Mouse (Mus musculus): ENCODE results near the gene Timm50. TPM values are rescaled to one million over a fixed set of nuclear protein-coding genes. Genes with fewer than 3 reads are reported as not detected.
A peak's percentile ranks its signal among the peaks of the same experiment; 100 is the strongest.

Timm50 gene
- polyA plus RNA-seq, 1 experiment from 2014 or later: 116 TPM

DNA sequence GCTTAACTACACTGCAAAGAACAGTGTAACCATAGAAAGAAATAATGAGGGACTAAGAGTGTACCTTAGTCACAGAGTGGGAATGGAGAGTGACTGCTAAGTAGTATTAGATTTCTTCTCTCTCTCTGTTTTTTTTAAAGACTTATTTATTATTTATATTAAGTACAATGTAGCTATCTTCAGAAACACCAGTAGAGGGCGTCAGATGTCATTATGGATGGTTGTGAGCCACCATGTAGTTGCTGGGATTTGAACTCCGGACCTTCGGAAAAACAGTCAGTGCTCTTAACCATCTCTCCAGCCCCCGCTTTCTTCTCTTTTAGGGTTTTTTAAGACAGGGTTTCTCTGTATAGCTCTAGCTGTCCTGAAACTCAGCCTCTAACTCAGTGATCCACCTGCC is 14.6 kb upstream of the Timm50 start:
- DNase-seq (ENCODE audit: low spot score): no peak

GRCm38 (mm10) chr7:28325293-28325692 is 13.4 kb upstream of the Timm50 start:
- no peak for DNase-seq (ENCODE audit: low spot score)

DNA sequence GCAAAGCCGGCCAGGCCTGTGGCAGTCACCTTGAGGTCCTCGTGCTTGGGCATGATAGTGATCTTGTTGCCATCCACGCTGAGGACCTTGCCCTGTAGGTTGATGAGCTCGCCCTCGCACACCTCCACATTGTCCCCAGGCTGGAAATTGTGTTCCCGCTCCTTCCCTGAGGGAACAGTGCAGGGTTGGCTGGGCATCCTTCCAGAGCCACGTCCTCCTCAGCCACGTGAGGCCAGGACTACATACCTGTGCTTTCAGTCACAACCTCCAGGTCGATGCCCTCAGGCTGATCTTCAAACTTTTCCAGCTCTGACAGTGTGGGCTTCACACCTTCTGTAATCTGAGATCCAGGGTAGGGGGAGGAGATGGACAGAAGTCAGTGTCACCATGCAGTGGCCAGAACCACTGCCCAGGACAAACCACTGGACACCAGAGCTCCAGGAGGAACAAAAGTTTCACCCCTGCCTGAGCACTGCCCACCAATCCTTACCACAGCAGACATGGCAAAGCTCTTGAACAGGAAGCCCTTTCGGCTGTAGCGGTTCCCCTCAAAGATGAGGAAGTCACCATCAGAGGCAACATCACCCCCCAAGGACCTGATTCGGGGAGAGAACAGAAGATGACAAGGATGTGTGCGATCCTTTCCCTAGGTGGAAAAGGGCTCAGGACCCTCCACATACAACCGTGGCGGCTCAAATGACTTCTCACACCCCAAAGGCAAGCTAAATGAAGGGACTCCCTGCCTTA is 10.3 kb upstream of the Timm50 start:
- DNase-seq (ENCODE audit: low spot score): no peak

DNA sequence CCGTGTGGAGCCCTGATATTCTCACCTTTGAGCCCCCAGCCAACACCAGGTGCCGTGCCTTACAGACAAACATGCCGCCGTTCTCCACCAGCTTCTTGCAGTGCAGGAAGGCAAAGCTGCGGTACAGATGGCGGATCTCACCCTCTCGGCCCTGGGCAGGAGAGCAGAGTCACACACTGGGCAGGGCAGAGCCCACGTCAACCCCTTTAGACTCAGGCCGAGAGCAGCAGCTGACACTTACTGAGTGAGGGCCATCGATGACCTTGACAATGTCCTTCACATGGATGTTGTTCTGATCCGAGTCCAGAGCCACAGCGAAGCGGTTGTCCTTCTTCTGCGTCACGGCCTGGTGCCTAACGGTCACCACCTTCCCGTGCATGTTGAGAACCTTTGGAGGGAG is 6.8 kb upstream of the Timm50 start:
- no peak for DNase-seq (ENCODE audit: low spot score)

- DNase-seq (ENCODE audit: low spot score): no peak
Observed at GRCm38 (mm10) chr7:28318036-28318435, 6.2 kb upstream of the Timm50 start.

DNA sequence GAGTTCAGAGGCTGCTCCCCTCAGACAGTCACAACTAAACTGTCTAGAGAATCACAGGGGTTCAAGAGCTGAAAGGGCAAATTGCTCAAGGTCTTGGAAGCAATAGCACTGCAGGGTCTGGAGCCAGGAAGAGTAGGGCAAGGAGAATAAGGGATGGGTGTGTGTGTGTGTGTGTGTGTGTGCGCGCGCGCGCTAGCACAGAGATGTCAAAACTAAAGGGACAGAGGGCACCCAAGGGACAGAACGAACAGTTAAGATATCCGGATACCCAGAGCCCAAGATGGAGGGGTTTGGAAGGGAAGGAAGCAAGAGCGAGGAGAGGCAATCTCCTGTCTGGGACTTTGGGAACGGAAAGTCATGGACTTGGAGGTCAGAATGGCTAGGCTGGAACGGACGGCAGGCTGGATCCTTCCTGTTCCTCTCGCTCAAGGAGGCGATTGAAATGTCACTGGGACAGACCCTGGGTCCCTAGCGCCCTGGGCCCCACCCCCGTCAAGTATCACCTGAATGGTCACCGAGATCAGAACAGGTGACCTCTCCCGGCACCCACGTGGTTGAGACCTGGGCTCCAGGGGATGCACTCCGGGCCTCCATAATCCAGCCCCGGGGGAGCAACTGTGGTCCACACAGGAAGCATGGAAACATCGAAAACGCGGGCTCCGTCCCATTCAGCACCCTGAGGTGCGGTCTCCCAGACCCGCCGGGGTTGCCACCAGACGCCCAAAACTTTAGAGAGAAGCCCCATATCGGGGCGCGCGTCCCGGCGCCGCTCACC is 534 bp downstream of the Timm50 start:
- DNase-seq (ENCODE audit: low spot score): peak; percentile 8

DNA sequence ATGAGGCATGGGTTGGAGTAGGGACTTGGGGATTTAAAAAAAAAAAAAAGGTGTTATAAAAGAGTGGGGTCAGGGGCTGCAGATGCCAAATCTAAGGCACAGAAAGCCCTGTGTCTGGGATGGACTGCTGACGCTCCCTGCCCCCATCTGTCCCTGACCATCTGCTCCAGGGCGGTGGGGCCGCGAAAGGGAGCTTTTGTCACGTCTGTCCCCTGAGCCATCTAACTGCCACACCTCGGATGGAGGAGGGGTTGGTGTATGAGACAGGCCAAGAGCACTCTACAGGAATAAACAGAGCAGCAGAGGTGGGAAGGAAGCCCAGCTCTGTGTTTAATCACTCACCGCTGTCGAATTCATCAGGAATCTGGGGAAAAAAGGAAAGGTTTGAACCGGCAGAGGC is 2.1 kb downstream of the Timm50 start:
- DNase-seq (ENCODE audit: low spot score): no peak

DNA sequence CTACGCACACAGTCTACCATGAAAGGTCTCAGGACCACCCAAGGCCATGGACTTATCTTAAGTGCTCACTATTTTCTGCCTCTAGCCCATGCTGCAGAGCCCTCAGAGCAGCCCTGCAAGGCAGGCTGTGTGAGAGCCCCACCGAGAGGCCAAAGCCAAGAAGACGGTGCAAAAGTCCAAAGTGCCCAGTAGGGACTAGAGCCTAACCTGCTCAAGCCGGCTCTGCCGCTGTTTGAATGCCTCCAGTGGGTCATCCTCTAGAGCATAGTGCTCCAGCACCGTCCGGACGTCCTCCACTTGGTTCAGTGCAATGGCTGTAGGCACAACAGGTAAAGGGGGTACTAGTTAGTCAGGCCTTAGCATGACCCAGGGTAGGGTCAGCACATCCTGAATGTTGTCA is 5.7 kb downstream of the Timm50 start:
- no peak for DNase-seq (ENCODE audit: low spot score)

DNA sequence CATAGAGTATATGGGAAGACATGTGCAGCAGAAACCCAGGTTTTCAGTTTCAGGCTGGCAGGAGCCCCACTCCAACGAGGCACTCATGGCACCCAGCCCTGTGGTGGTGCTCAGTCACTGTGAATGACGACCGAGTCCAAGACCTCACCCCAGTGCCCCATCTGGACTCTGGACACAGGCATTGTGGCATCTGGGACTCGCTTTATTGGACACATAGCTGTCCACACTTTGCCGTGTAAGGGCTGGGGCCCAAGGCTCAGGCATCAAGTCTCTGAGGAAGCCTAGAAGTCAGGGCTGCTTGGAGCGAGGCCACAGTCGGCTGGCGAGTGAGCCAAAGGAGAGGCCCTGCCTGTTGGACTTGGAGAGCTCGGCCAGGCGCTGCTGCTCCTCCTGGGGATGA is 6.2 kb downstream of the Timm50 start:
- DNase-seq (ENCODE audit: low spot score): no peak

DNA sequence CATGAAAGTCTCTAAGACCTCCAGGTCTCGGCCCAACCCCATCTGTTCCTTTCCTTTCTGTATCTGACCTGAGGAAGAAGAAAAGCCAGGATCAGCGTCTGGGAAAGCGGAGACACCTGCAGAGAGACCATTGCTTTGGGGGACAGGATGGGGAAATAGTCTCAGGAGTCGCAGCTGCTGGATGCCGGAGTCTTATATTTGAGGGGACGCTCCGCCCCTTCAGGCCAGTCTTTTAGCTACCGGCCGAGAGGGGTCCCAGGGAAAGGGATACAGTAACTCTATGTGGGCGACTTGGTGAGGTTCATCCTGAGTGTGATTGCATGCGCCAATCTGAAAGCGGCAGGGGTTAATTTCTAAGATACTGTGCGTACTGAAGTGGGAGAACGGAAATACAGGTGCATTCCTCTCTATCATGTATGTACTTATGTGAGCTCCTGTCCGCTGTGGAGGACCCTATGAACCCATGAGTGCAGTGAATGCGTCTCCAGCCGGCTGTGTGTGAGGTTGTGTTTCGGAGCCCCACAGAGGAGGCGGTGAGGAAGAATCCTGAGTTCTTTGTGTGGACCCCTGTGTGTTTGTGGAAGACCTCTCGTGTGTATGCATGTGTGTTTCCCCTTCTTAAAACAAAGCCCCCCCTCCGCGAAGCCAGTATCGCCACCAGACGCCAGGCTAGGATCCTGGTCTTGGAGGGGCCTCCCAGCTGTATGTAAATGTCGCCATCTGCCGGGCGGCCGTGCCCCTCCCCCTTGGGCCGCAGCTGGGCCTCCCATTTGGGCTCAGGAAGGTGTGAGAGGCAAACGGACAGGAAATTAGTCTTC is 10.0 kb downstream of the Timm50 start, which contains the start of gene Dll3:
Gene Dll3 (minus strand): TSS at position 623 of the 818 bp plus-strand sequence.
- peak; percentile 29 for DNase-seq (ENCODE audit: low spot score)

DNA sequence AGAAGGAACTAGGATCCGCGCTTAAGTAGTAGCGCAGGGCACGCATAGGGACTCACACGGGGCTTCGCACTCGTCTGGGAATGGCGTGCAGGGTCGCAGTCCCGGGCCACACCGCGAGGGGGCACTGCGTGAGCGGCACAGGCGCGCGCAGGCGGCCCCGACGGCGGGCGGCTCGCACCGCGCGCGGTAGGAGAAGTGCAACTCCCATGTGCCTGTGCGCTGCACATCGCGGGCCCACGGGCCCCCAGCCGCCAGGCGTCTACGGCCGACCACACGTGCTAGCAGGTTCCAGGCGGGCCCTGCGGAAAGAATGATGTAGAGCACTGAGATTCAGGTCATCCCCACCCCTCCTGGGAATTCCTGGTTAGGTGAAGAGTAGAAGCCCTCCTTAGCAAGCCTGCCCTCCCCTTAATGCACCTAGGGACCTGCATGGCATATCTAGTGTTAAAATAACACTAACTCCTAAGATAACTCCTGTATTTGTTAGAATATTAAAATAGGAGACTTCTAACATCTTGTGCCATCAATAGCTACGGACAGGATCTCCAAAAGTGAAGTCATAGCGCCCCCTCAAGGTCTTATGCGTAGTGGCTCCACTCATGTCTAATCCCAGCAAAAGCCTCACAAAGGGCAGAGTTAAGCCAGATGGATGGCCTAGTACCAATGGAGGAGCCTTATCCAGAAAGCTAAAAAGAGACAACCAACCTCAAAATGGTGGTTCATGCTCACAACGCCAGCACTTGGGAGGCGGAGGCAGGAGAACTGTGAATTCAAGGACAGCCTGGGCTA is 12.8 kb downstream of the Timm50 start:
- peak; percentile 54 for DNase-seq (ENCODE audit: low spot score)

DNA sequence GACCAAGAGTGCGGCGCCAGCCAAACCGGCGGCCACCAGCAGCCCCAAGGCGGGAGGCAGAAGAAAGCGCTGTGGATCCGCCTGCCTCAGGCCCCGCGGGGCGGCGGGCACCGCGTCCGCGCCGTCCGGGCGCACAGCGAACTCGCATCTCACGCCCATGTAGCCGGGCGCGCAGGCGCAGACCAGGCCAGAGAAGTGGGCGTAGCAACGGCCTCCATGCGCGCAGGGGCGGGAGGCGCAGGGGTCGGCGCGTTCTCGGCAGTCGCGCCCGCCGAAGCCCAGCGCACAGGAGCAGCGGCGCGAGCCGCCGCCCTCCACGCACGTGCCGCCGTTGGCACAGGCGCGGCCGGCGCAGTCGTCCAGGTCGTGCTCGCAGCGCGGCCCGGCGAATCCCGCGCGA is 17.4 kb downstream of the Timm50 start:
- DNase-seq (ENCODE audit: low spot score): peak; percentile 34

- DNase-seq (ENCODE audit: low spot score): no peak
Observed at GRCm38 (mm10) chr7:28290638-28291590, 21.0 kb downstream of the Timm50 start, which contains the start of gene Selenov. Gene Selenov, minus strand, starts transcription at chr7:28291186.

GRCm38 (mm10) chr7:28290165-28290564 is 21.7 kb downstream of the Timm50 start:
- DNase-seq (ENCODE audit: low spot score): no peak

GRCm38 (mm10) chr7:28280630-28281029 is 31.2 kb downstream of the Timm50 start:
- no peak for DNase-seq (ENCODE audit: low spot score)

GRCm38 (mm10) chr7:28278279-28278652 is 33.6 kb downstream of the Timm50 start:
- DNase-seq (ENCODE audit: low spot score): no peak

DNA sequence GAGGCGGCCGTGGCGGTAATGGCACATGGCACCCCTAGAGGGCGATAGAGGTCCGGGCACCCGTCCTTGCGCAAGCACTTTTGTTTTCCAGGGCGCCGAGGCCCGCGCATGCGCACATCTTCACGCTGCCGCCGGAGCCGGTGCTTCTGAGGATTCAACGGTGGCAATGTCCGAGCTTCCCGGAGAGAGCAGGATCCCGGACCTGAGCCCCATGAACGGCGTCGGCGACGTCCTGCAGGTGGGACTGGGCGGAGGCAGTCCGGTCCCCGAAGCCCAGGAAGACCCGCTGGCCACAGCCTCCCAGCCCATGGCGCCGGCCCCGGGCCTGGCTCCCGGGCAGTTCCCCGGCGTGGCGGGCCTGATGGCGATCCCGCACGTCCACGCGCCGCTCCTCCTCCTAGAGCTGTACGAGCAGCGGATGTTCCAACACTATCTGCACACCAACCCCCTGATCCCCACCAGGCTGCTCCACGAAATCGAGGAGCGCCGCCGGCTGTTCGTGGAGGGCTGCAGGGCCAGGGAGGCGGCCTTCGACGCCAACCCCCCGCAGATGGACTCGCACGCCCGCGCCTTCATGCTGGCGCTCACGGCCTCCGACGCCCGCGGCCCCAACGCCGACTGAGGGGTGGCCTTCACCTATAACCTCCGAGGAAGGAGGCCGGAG is 34.1 kb downstream of the Timm50 start, which contains the start of gene Eid2b:
Gene Eid2b (plus strand): TSS at position 125 of the 664 bp plus-strand sequence.
- peak; percentile 93 for DNase-seq (ENCODE audit: low spot score)

GRCm38 (mm10) chr7:28277237-28277614 is 34.6 kb downstream of the Timm50 start:
- no peak for DNase-seq (ENCODE audit: low spot score)

DNA sequence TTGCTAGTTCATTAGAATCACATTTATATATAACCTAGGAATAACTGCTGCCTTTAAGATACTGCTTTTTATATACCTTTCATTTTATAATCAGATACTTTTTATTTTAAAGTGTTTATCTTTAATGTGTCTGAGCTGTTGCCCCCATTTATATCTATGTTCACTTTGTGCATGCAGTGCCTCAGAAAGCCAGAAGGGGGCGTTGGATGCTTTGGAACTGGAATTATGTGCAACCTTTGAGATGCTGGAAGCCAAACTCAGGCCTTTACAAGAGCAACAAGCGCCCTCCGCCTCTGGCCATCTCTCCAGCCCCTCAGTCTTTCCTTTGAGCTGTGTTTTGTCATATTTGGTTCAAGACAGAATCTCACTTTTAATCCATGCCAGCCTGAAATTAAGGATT is 40.1 kb downstream of the Timm50 start:
- DNase-seq (ENCODE audit: low spot score): no peak
